Mouse (Mus musculus) forebrain, embryonic 10.5 days (tissue): ENCODE data around the gene Arhgap23. TPM values are rescaled to one million over a fixed set of nuclear protein-coding genes. Genes with fewer than 3 reads are reported as not detected.

ENCODE experiments used
- DNase-seq: peaks from one replicate; pipeline ENCODE4 v3.0.0-alpha.2; 2017; ENCODE audit warnings: low spot score; ENCODE audit errors: extremely low spot score
- H3K27ac ChIP-seq: fragments of 300-500 bp; sonication (generic); 2 replicates; pipeline ENCODE4 v1.5.1; 2016; ENCODE audit warnings: mild to moderate bottlenecking
- H3K27me3 ChIP-seq: fragments of 300-500 bp; sonication (generic); 2 replicates; pipeline ENCODE4 v1.6.1; 2016; ENCODE audit warnings: mild to moderate bottlenecking; ENCODE audit not compliant: poor library complexity, severe bottlenecking
- H3K36me3 ChIP-seq: fragments of 300-500 bp; sonication (generic); replicated peaks from 2 replicates; pipeline ENCODE4 v1.6.1; 2016; ENCODE audit warnings: mild to moderate bottlenecking, moderate library complexity
- H3K4me1 ChIP-seq: fragments of 300-500 bp; sonication (generic); 2 replicates; pipeline ENCODE4 v1.6.1; 2016
- H3K4me3 ChIP-seq: fragments of 300-500 bp; sonication (generic); 2 replicates; pipeline ENCODE4 v1.5.1; 2016; ENCODE audit warnings: mild to moderate bottlenecking, moderate library complexity
- H3K9me3 ChIP-seq: fragments of 300-500 bp; sonication (generic); 2 replicates; pipeline ENCODE4 v1.6.1; 2016; ENCODE audit warnings: mild to moderate bottlenecking, moderate library complexity
- WGBS: fragments of 180-500 bp; shearing (Covaris S2); methylation state at CpG from one replicate; pipeline ENCODE4 v1.1.7; 2016; 5-methylcytosine and 5-hydroxymethylcytosine counted together
- polyA plus RNA-seq: library from polyadenylated mRNA; unstranded; fragments of >200 nt; fragmentation: Nextera tagmentation; extraction: Ambion mirVana; gene quantifications from 2 replicates; pipeline ENCODE4 v1.2.1, GENCODE M21; 2016

The Arhgap23 gene
- polyA plus RNA-seq, 1 experiment from 2014 or later = 2.2 TPM

- DNase-seq = no peak
- H3K9me3 ChIP-seq = no peaks in the 10 kb centered on the region
- 11% methylated on average over 3 of the region's 3 CpGs for WGBS
- peak overlapping the region; percentile 8; the same call in 1 of the 2 replicates for H3K4me3 ChIP-seq
- H3K36me3 ChIP-seq = no peaks in the 10 kb centered on the region
- peak overlapping the region; percentile 72; the same call in 1 of the 2 replicates for H3K27ac ChIP-seq
- peaks cover 48% of the 10 kb centered on the region for H3K27me3 ChIP-seq
- peaks cover 37% of the 10 kb centered on the region for H3K4me1 ChIP-seq
These were observed 3.2 kb upstream of the Arhgap23 start for GRCm38 (mm10) chr11:97412117-97412516.

- no peak for DNase-seq
- Histone ChIP-seq H3K27me3 (peaks cover 43% of the 10 kb centered on the region), H3K9me3 (no peaks in the 10 kb centered on the region), H3K36me3 (no peaks in the 10 kb centered on the region), H3K27ac (peak overlapping the region; percentile 72), H3K4me1 (peaks cover 43% of the 10 kb centered on the region), H3K4me3 (no peak overlapping the region)
- WGBS = 44% methylated on average over 10 of the region's 10 CpGs
These were observed 2.5 kb upstream of the Arhgap23 start for GRCm38 (mm10) chr11:97412808-97413347.

- H3K9me3 ChIP-seq = no peaks in the 10 kb centered on the region
- peak overlapping the region; percentile 87 for H3K27ac ChIP-seq
- 0 out of 2 replicates have a peak, but pooled peaks cover 3% of the 10 kb centered on the region for H3K36me3 ChIP-seq
- 3% methylated on average over 49 of the region's 49 CpGs for WGBS
- peaks cover 62% of the 10 kb centered on the region for H3K4me1 ChIP-seq
- H3K27me3 ChIP-seq = peaks cover 30% of the 10 kb centered on the region
- H3K4me3 ChIP-seq = peak overlapping the region; percentile 77
- DNase-seq = peak; percentile 43
These were observed 641 bp downstream of the Arhgap23 start for GRCm38 (mm10) chr11:97415712-97416636.

- Histone ChIP-seq H3K4me1 (peaks cover 62% of the 10 kb centered on the region), H3K27me3 (peaks cover 30% of the 10 kb centered on the region), H3K27ac (no peak overlapping the region), H3K9me3 (no peaks in the 10 kb centered on the region), H3K36me3 (0 out of 2 replicates have a peak, but pooled peaks cover 3% of the 10 kb centered on the region), H3K4me3 (peak overlapping the region; percentile 77)
- WGBS = 10% methylated on average over 5 of the region's 5 CpGs
- no peak for DNase-seq
These were observed 1.3 kb downstream of the Arhgap23 start for GRCm38 (mm10) chr11:97416637-97417035.

- 61% methylated on average over 14 of the region's 14 CpGs for WGBS
- 0 out of 2 replicates have a peak overlapping the region, but pooled peaks have one; percentile 45 for H3K27ac ChIP-seq
These were observed 3.7 kb downstream of the Arhgap23 start for GRCm38 (mm10) chr11:97418834-97419539.

GRCm38 (mm10) chr11:97419540-97419900, 4.2 kb downstream of the Arhgap23 start:
- Histone ChIP-seq H3K36me3 (0 out of 2 replicates have a peak, but pooled peaks cover 3% of the 10 kb centered on the region), H3K27me3 (peaks cover 26% of the 10 kb centered on the region), H3K4me1 (peaks cover 72% of the 10 kb centered on the region), H3K27ac (no peak overlapping the region), H3K9me3 (no peaks in the 10 kb centered on the region), H3K4me3 (no peak overlapping the region)
- DNase-seq = no peak
- WGBS = 84% methylated on average over 5 of the region's 5 CpGs

More at GRCm38 (mm10) chr11:97418834-97419539, 3.7 kb downstream of the Arhgap23 start:
- Histone ChIP-seq H3K27me3 (peaks cover 30% of the 10 kb centered on the region), H3K36me3 (0 out of 2 replicates have a peak, but pooled peaks cover 3% of the 10 kb centered on the region), H3K4me1 (peaks cover 67% of the 10 kb centered on the region), H3K9me3 (no peaks in the 10 kb centered on the region), H3K4me3 (0 out of 2 replicates have a peak overlapping the region, but pooled peaks have one; percentile 9)
- no peak for DNase-seq

GRCm38 (mm10) chr11:97422507-97422906, 7.2 kb downstream of the Arhgap23 start:
- peaks cover 51% of the 10 kb centered on the region for H3K4me1 ChIP-seq

GRCm38 (mm10) chr11:97424092-97424692, 8.9 kb downstream of the Arhgap23 start:
- no peak for DNase-seq
- Histone ChIP-seq H3K27me3 (peaks cover 21% of the 10 kb centered on the region), H3K4me1 (peaks cover 54% of the 10 kb centered on the region), H3K27ac (no peak overlapping the region), H3K9me3 (no peaks in the 10 kb centered on the region), H3K4me3 (no peak overlapping the region), H3K36me3 (0 out of 2 replicates have a peak, but pooled peaks cover 3% of the 10 kb centered on the region)
- 66% methylated on average over 5 of the region's 5 CpGs for WGBS

More at GRCm38 (mm10) chr11:97422507-97422906, 7.2 kb downstream of the Arhgap23 start:
- Histone ChIP-seq H3K9me3 (no peaks in the 10 kb centered on the region), H3K27me3 (peaks cover 8% of the 10 kb centered on the region), H3K27ac (peak overlapping the region; percentile 75), H3K36me3 (0 out of 2 replicates have a peak, but pooled peaks cover 3% of the 10 kb centered on the region), H3K4me3 (no peak overlapping the region)
- DNase-seq = no peak
- WGBS = 49% methylated on average over 4 of the region's 4 CpGs

- WGBS = 73% methylated on average over 3 of the region's 3 CpGs
- 0 out of 2 replicates have a peak, but pooled peaks cover 1% of the 10 kb centered on the region for H3K36me3 ChIP-seq
- DNase-seq = no peak
- H3K4me1 ChIP-seq = peaks cover 54% of the 10 kb centered on the region
- peaks cover 27% of the 10 kb centered on the region for H3K27me3 ChIP-seq
- no peaks in the 10 kb centered on the region for H3K9me3 ChIP-seq
- H3K27ac ChIP-seq = no peak overlapping the region
- no peak overlapping the region for H3K4me3 ChIP-seq
These were observed 9.5 kb downstream of the Arhgap23 start for GRCm38 (mm10) chr11:97424802-97425201.

GRCm38 (mm10) chr11:97427794-97428725, 12.7 kb downstream of the Arhgap23 start:
- Histone ChIP-seq H3K36me3 (no peaks in the 10 kb centered on the region), H3K27ac (peak overlapping the region; percentile 68), H3K4me1 (peaks cover 42% of the 10 kb centered on the region), H3K9me3 (no peaks in the 10 kb centered on the region), H3K27me3 (peaks cover 29% of the 10 kb centered on the region), H3K4me3 (peak overlapping the region; percentile 51)
- peak; percentile 79 for DNase-seq
- under 1% methylated on average over 32 of the region's 32 CpGs for WGBS

GRCm38 (mm10) chr11:97428726-97429077, 13.4 kb downstream of the Arhgap23 start:
- DNase-seq = no peak
- Histone ChIP-seq H3K27ac (peak overlapping the region; percentile 68), H3K9me3 (no peaks in the 10 kb centered on the region), H3K27me3 (peaks cover 29% of the 10 kb centered on the region), H3K4me3 (peak overlapping the region; percentile 51), H3K36me3 (no peaks in the 10 kb centered on the region), H3K4me1 (peaks cover 37% of the 10 kb centered on the region)
- WGBS = 62% methylated on average over 4 of the region's 4 CpGs
